Mouse (Mus musculus) hindbrain, embryonic 15.5 days (tissue): Measurements from ENCODE around the gene Ros1. TPM values are rescaled to one million over a fixed set of nuclear protein-coding genes. Genes with fewer than 3 reads are reported as not detected.

Source experiments
- ATAC-seq: fragments of 200-750 bp; cut with Nextera tagmentation; 2 replicates; pipeline ENCODE4 v1.8.0; 2017; ENCODE audit warnings: low read depth, moderate number of reproducible peaks, moderate TSS enrichment; ENCODE audit not compliant: low FRiP score
- H3K27ac ChIP-seq: fragments of 300-500 bp; sonication (generic); replicated peaks from 2 replicates; pipeline ENCODE4 v1.5.1; 2015; ENCODE audit warnings: mild to moderate bottlenecking, inconsistent platforms
- H3K27me3 ChIP-seq: fragments of 300-500 bp; sonication (generic); 2 replicates; pipeline ENCODE4 v1.6.1; 2015; ENCODE audit warnings: control low read depth, inconsistent platforms
- H3K36me3 ChIP-seq: fragments of 300-500 bp; sonication (generic); 2 replicates; pipeline ENCODE4 v1.6.1; 2015; ENCODE audit warnings: control low read depth, inconsistent platforms
- H3K4me1 ChIP-seq: fragments of 300-500 bp; sonication (generic); replicated peaks from 2 replicates; pipeline ENCODE4 v1.6.1; 2015; ENCODE audit warnings: control low read depth, inconsistent platforms
- H3K4me2 ChIP-seq: fragments of 300-500 bp; sonication (generic); 2 replicates; pipeline ENCODE4 v1.6.1; 2015; ENCODE audit warnings: moderate library complexity, mild to moderate bottlenecking, inconsistent platforms
- H3K4me3 ChIP-seq: fragments of 300-500 bp; sonication (generic); 2 replicates; pipeline ENCODE4 v1.5.1; 2015; ENCODE audit warnings: mild to moderate bottlenecking, inconsistent platforms
- H3K9ac ChIP-seq: fragments of 300-500 bp; sonication (generic); 2 replicates; pipeline ENCODE4 v1.6.1; 2015; ENCODE audit warnings: inconsistent platforms
- H3K9me3 ChIP-seq: fragments of 300-500 bp; sonication (generic); 2 replicates; pipeline ENCODE4 v1.6.1; 2016; ENCODE audit warnings: control low read depth, inconsistent platforms
- WGBS: fragments of 180-500 bp; shearing (Covaris S2); methylation state at CpG from one replicate; pipeline ENCODE4 v1.1.7; 2015; 5-methylcytosine and 5-hydroxymethylcytosine counted together
- polyA plus RNA-seq: library from polyadenylated mRNA; unstranded; fragments of >200 nt; fragmentation: Nextera tagmentation; extraction: Ambion mirVana; gene quantifications from 2 replicates; pipeline ENCODE4 v1.2.1, GENCODE M21; 2015

Ros1 gene
- polyA plus RNA-seq: not detected in 2 replicates

DNA sequence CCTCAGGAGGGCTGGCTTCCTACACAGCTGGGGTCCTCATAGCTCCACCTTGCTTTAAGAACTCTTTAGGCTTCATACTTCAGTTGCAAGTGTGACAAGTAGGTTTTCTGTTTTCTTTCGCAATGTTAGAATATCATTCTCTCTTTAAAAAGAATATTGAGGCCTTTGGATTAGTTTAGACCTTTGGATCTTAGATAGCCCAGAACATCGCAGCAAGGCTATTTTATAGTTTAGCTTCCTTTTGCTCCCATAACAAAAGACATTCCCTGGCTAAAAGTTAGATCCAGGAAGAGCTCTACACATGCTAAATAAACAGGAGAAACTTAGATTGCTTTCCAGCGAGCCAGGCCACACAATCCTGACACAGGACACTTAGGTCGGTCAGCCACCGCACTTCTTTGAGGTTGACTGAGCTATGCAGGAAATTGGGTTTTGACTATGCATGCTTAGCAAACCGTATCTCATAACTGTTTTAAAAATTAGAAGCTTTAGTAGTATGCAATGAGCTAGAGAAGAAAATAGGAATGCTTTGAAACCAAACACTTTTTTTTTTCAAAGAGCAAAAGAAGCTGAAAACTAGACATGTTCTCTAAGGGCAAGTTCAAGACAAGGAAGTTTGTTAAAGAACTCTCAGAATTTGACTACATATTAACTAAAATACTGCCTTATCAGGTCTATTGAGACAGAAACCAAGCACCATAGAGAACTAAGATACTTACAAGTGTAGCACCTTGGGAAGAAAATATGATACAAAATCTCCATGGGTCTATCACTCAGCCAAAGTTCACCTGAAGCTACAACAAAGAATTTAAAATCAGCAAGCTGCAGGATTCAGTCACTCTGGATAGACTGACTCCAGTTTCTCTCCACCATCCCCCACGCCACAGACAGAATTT is at the start of gene Ros1:
Gene Ros1 (minus strand): TSS at position 288 of the 896 bp plus-strand sequence.
- Histone ChIP-seq H3K4me3 (no peak within 1 kb of the TSS), H3K9ac (no peak within 1 kb of the TSS), H3K36me3 (no peaks in the 10 kb centered on the region), H3K9me3 (no peaks in the 10 kb centered on the region), H3K4me2 (no peak within 1 kb of the TSS), H3K4me1 (no peaks in the 10 kb centered on the region), H3K27ac (no peak within 1 kb of the TSS), H3K27me3 (no peaks in the 10 kb centered on the region)
- WGBS: 90% methylated on average over 7 of the region's 7 CpGs
- no peak for ATAC-seq

DNA sequence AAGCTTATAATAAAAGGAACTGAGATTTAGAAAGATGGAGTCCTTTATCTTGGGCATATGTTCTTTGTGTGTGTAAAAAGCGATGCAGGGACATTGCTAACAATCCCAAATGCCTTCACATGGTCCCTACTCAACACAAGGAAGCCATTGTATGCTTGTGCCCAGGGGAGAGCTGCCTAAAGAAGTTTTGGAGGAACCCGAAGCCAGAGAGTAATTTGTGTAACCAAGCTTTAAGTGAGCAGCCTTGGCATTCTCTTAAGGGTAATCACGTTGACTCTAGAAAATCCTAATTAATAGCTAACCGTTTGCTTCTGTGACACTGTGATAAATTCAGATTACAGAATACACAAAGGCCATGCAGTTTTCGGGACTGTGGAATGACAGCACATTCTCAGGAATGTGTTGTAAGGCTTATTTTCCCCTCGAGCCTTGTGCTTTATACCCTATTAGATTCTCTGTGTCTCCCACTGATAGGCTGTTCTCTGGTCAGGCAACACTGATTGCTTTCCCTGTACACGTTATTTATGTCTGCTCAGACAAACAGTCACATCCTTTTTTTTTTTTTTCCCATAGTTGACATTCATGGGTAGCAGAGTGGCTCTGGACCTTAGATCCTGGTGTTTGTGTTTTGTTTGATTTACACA is 47.8 kb upstream of the Ros1 start:
- WGBS: 36% methylated on average over 7 of the region's 7 CpGs

DNA sequence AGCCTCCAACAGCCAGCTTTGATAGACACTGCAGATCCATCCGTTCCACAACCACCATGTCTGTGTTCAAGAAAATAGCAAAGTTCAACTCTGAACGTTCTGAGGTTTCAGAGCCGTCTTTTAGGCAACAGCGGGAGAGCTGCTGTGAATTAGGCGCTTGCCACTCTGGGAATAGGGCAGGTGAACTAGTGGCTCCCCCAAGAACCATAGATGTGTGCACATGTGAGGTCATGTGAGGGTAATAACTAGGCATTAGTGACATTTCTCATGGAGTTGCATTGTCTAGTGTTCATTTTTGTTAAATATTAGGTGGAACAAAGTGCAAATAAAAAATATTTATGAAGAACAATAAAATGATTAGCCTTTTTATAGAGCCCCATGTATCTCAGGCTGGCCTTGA is 47.0 kb upstream of the Ros1 start:
- no peak for ATAC-seq
- no peak overlapping the region for H3K4me3 ChIP-seq
- peak overlapping the region; percentile 4; the same call in 1 of the 2 replicates for H3K27ac ChIP-seq
- no peak overlapping the region for H3K4me2 ChIP-seq
- WGBS: 91% methylated on average over 5 of the region's 5 CpGs
- H3K4me1 ChIP-seq: 0 out of 2 replicates have a peak, but pooled peaks cover 6% of the 10 kb centered on the region
- no peak overlapping the region for H3K9ac ChIP-seq
- no peaks in the 10 kb centered on the region for H3K9me3 ChIP-seq
- no peaks in the 10 kb centered on the region for H3K36me3 ChIP-seq
- H3K27me3 ChIP-seq: no peaks in the 10 kb centered on the region

More for the DNA sequence above, 47.8 kb upstream of the Ros1 start:
- H3K9ac ChIP-seq: no peak overlapping the region
- no peak overlapping the region for H3K4me3 ChIP-seq
- no peaks in the 10 kb centered on the region for H3K36me3 ChIP-seq
- 0 out of 2 replicates have a peak, but pooled peaks have one; percentile 54 for ATAC-seq
- H3K4me1 ChIP-seq: 0 out of 2 replicates have a peak, but pooled peaks cover 6% of the 10 kb centered on the region
- H3K27ac ChIP-seq: 0 out of 2 replicates have a peak overlapping the region, but pooled peaks have one; percentile 4
- H3K27me3 ChIP-seq: no peaks in the 10 kb centered on the region
- no peaks in the 10 kb centered on the region for H3K9me3 ChIP-seq
- H3K4me2 ChIP-seq: no peak overlapping the region

DNA sequence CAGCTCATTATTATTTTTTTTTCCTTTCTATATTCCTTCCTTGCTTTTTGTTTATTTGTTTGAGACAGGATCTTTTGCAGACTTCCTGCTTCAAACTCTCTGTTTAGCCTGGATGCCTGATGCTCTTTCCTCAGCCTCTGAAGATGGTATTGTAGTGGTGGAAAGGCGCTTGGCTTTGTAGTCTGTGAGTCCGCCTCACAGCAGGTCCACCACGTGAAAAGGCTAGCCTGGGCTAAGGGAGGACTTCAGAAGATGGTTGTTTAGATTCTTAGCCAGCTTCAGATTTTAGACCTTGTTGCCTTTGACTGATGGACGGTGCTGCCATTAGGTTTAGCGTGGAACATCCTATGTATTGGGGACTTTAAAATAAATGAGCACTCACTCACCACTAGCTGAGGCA is 40.4 kb upstream of the Ros1 start:
- Histone ChIP-seq H3K36me3 (no peaks in the 10 kb centered on the region), H3K9ac (no peak overlapping the region), H3K27me3 (no peaks in the 10 kb centered on the region), H3K4me1 (peaks cover 13% of the 10 kb centered on the region), H3K4me3 (peak overlapping the region; percentile 77), H3K4me2 (peak overlapping the region; percentile 80), H3K9me3 (no peaks in the 10 kb centered on the region), H3K27ac (no peak overlapping the region)
- WGBS: 80% methylated on average over 5 of the region's 5 CpGs
- no peak for ATAC-seq

DNA sequence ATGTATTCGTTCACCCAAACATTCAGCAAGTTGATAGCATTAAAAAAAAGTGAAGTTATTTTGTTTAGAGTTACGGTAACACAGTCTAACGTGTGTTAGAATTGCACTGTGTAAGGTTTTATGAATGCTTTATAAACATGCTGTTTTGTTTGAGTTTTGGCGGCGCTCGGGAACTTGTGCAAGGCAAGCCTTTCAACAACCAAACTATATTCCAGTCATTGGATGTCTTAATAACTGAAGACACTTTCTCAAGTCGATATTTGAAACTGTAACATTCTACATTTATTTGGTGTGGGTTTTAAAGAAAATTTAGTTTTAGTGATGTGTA is 39.6 kb upstream of the Ros1 start:
- Histone ChIP-seq H3K27ac (0 out of 2 replicates have a peak overlapping the region, but pooled peaks have one; percentile 76), H3K36me3 (no peaks in the 10 kb centered on the region), H3K4me2 (peak overlapping the region; percentile 80), H3K4me3 (peak overlapping the region; percentile 77), H3K9me3 (no peaks in the 10 kb centered on the region), H3K4me1 (peaks cover 13% of the 10 kb centered on the region), H3K27me3 (no peaks in the 10 kb centered on the region), H3K9ac (peak overlapping the region; percentile 88)
- WGBS: 12% methylated on average over 7 of the region's 7 CpGs
- no peak for ATAC-seq

DNA sequence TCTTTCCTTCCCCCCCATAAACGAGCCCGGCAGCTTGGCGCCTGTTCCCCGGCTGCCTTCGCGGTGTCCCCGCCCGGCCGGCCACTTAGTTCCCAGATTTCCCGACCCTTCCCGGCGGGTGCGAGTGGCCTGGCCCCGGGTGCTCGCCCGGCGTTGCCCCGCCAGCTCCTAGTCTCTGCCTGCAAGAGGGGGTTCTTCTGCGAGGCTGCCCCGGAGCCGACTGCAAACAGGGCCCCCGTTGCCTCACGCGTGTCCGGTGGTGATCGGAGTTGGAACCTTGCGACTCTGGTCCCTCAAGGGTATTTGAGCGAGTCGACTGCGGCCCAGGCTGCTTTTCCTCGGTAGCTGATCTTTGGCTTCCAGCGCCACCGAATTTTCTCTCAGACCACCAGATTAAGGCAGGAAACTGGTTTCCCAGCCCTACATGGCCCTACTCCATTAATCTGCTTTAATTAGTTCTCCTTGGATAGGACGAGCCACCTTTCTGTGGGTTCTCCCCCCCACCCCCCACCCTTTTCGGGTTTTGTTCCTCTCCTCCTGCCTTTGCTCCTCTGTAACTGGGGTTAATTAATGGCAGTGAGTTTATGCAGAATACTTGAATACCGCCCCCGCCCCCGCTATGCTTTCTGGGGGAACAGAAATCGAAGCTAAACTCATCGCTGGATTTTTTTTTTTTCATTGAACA is 39.1 kb upstream of the Ros1 start:
- ATAC-seq: peak; percentile 65
- H3K27me3 ChIP-seq: no peaks in the 10 kb centered on the region
- H3K27ac ChIP-seq: peak overlapping the region; percentile 76
- under 1% methylated on average over 39 of the region's 40 CpGs for WGBS
- H3K36me3 ChIP-seq: no peaks in the 10 kb centered on the region
- peak overlapping the region; percentile 77 for H3K4me3 ChIP-seq
- peaks cover 13% of the 10 kb centered on the region for H3K4me1 ChIP-seq
- peak overlapping the region; percentile 80 for H3K4me2 ChIP-seq
- peak overlapping the region; percentile 88 for H3K9ac ChIP-seq
- no peaks in the 10 kb centered on the region for H3K9me3 ChIP-seq

DNA sequence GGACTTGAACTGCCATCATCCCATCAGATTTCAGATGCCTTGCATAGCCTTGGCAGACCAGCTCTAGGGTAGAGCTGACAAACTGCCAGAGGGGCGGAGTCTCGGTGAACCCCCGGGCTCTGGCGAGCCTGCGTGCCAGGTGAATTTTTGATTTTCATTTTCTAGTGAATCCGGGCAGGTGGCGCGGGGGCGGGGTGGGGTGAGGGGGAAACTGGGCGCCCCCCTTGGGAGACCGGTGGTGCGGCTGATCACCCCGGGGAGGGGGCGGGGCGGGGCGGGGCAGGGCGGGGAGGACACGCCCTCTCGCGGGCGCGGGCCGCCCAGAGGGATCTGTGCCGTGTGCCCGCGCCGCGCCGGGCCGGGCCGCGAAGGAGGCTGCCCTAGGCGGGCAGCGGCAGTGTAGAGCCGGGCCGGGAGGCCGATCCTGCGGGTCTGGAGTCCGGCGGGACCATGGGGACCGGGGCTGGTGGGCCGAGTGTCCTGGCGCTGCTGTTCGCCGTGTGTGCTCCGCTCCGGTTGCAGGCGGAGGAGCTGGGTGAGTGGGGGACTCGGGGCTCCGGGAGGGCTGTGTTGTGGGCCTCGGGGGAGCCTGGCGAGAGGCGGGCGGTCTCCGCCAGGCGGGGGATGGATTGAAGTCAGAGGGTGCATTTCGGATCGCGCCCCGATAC is 38.4 kb upstream of the Ros1 start, which contains the start of gene Dcbld1:
Gene Dcbld1 (plus strand): TSS at position 319 of the 668 bp plus-strand sequence.
- WGBS: under 1% methylated on average over 53 of the region's 60 CpGs
- Histone ChIP-seq H3K27ac (peak within 1 kb of the TSS; percentile 76), H3K9ac (peak within 1 kb of the TSS; percentile 88), H3K4me3 (peak within 1 kb of the TSS; percentile 77), H3K9me3 (no peaks in the 10 kb centered on the region), H3K27me3 (no peaks in the 10 kb centered on the region), H3K4me1 (peaks cover 13% of the 10 kb centered on the region), H3K36me3 (no peaks in the 10 kb centered on the region), H3K4me2 (peak within 1 kb of the TSS; percentile 80)
- peak; percentile 94 for ATAC-seq

DNA sequence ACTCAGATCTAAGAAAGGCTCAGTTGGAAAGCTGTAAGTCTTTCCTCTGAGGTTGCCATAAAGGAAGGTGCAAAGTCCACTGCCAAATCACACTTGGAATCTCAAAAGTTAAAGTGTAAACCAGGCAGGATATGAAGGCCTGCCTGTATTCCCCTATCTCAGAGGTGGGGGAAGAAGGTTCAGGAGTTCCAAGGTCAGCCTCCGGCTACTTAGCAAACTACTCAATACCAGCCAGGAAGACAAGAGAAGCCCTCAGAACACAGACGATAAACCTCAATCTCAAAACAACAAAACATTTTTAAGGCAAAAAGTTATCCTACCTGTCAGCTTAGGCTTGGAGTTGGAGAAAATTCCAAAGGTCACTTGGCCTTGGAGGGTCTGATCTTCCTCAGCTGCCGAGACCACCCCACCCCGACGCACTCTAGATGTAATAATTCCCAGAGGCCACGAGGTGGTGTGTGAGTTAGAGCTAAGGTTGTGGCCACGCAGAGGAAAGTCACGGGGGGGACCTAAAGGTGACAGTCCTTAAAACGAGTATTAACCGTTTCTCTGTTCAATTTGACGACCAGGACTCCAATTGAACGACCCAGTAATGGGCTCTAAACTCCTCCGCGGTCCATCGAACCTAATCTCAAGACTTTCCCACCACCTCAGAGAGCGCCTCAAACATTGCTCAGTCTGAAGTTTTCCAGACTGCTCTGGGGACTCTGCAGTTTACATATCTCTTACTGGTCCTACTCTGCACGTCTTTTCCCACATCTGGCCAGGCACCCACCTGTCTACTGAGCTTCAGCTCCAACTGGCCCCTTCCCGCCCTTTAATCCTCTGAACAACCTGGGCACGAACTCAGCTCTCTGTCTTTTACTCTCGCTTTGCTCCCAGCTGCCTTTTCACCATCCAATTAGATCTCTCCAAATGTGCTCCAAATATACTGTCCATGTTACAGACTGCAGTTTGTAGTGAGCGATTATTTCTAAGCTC is 37.4 kb upstream of the Ros1 start:
- Histone ChIP-seq H3K9me3 (no peaks in the 10 kb centered on the region), H3K4me3 (peak overlapping the region; percentile 77), H3K4me2 (peak overlapping the region; percentile 80), H3K27ac (no peak overlapping the region), H3K36me3 (no peaks in the 10 kb centered on the region), H3K4me1 (peaks cover 13% of the 10 kb centered on the region), H3K27me3 (no peaks in the 10 kb centered on the region), H3K9ac (no peak overlapping the region)
- peak; percentile 32 for ATAC-seq
- WGBS: 12% methylated on average over 21 of the region's 21 CpGs

DNA sequence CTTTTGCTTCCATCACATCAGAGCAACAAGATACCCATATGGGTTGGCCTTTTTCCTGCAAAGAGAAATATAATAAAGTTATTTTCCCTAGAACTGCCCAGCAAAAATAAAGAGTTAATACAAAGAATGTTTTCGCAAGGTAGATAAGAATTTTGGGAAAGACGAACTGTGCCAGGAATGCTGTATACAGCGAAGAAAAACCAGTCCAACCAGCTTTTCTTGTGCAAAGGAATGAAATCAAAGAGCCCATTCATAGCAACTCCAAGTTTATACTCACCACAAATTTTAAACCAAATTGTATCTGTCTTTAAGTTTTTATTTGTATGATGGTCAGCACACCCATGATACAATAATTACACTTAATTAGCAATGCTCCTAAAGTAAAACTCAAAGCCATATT is 24.6 kb upstream of the Ros1 start:
- Histone ChIP-seq H3K4me1 (no peaks in the 10 kb centered on the region), H3K36me3 (no peaks in the 10 kb centered on the region), H3K4me2 (no peak overlapping the region), H3K4me3 (no peak overlapping the region), H3K9me3 (no peaks in the 10 kb centered on the region), H3K9ac (no peak overlapping the region), H3K27me3 (no peaks in the 10 kb centered on the region), H3K27ac (no peak overlapping the region)
- ATAC-seq: no peak
- WGBS: 82% methylated on average over 3 of the region's 3 CpGs

DNA sequence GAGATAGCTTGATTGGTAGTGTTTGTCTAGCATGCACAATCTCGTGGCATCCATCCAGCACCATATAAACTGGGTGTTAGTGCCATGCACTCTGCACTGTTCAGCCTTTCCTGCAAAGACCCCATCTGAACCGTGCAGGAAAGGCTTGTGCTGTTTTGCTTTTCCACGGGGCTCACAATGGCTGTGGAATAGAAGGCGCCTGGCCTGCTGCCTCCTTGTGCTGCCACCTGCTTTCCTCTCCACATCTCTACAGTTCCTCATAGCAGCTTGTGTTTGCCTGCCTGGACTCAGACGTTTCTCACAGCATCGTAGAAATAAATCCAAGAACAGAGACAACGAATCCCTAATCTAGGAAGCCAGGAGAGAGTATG is 22.5 kb upstream of the Ros1 start:
- H3K27ac ChIP-seq: no peak overlapping the region
- 0 out of 2 replicates have a peak, but pooled peaks have one; percentile 61 for ATAC-seq
- H3K9me3 ChIP-seq: no peaks in the 10 kb centered on the region
- H3K4me1 ChIP-seq: no peaks in the 10 kb centered on the region
- no peaks in the 10 kb centered on the region for H3K27me3 ChIP-seq
- 55% methylated on average over 7 of the region's 7 CpGs for WGBS
- H3K9ac ChIP-seq: no peak overlapping the region
- no peak overlapping the region for H3K4me3 ChIP-seq
- H3K36me3 ChIP-seq: no peaks in the 10 kb centered on the region
- no peak overlapping the region for H3K4me2 ChIP-seq
